Comparison of ENCODE assay signal across 8 mouse cellular contexts in the genomic region with DNA sequence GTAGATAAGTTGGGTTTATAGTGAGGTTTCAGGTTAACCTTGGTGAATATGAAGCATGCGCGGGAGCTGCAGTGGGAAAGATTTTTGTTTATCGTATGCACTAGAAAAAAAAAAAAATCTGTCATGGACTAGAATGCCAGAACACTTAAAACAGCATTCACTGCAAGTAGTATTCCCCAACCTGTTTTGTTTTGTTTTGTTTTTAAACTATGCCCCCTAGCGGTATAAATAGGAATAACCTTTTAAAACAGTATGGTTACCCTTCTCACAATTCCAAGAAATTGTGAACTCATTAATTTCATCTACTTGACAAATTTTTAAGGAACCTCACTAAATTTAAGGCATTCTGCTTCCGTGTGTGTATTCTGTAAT.
DNase-seq lines count a peak whose midpoint lies in the region; ATAC-seq and TF ChIP-seq lines count a peak whose summit lies in the region.

No protein-coding gene starts in this region.

- H3K27ac ChIP-seq in stomach, postnatal 0 days (replicated peaks): peak overlapping the region; percentile 84

- H3K9ac ChIP-seq in stomach, postnatal 0 days (ENCODE audit: low read length): peak overlapping the region; percentile 52

- H3K27me3 ChIP-seq in stomach, postnatal 0 days (ENCODE audit: control insufficient read depth, insufficient read depth, low read length): no peaks in the 10 kb centered on the region

- no peaks in the 10 kb centered on the region for H3K36me3 ChIP-seq in stomach, postnatal 0 days (ENCODE audit: control insufficient read depth, insufficient read depth, low read length)

- peak overlapping the region; percentile 55 for H3K4me3 ChIP-seq in stomach, postnatal 0 days (ENCODE audit: low read depth, low read length)

- no peaks in the 10 kb centered on the region for H3K9me3 ChIP-seq in stomach, postnatal 0 days (ENCODE audit: control insufficient read depth, low read length)

- no peak for TF ChIP-seq EP300 in stomach, postnatal 0 days (optimal IDR thresholded peaks at IDR 0.05)

- peak overlapping the region; percentile 63 for H3K4me2 ChIP-seq in stomach, postnatal 0 days (replicated peaks; ENCODE audit: low read depth)

- peak; percentile 71 for TF ChIP-seq CTCF in stomach, postnatal 0 days (IDR thresholded peaks at IDR 0.05; ENCODE audit: low read depth)

- peak; percentile 57 to 77 for ATAC-seq in hematopoietic stem cell, adult 5-6 weeks (replicated peaks in 1 of 2; ENCODE audit: insufficient read depth in 1 of 2, low FRiP score in 2 of 2, low TSS enrichment in 1 of 2, low read depth in 1 of 2, poor library complexity in 2 of 2, severe bottlenecking in 2 of 2)
- peak; percentile 72 for ATAC-seq in megakaryocyte, adult 5-6 weeks (ENCODE audit: poor library complexity, severe bottlenecking)
- ATAC-seq in stomach, postnatal 0 days (ENCODE audit: low FRiP score, low TSS enrichment): peak; percentile 51; the same call in 1 of the 2 replicates

- no peaks in the 10 kb centered on the region for H3K4me1 ChIP-seq in stomach, postnatal 0 days (replicated peaks; ENCODE audit: control insufficient read depth, insufficient read depth)

- WGBS in stomach, postnatal 0 days: 0% methylated on average over 5 of the region's 5 CpGs

- DNase-seq in cerebellum, adult 9-10 months: peak; percentile 78
- DNase-seq in cerebellum, postnatal 36 days: no peak
- DNase-seq in thymus, postnatal 0 days (ENCODE audit: low spot score): peak; percentile 65
- DNase-seq in thymus, postnatal 36 days: no peak
- no peak for DNase-seq in stomach, postnatal 0 days (ENCODE audit: low spot score)
- no peak for DNase-seq in adrenal gland, adult 2 months

Comparison
In these comparisons a context has a peak if more than half of its experiments do, and no peak if none do; other contexts are left out.
1. DNase-seq: peak in cerebellum, adult 9-10 months (single experiment) and thymus, postnatal 0 days (single experiment); none in cerebellum, postnatal 36 days (0 of 2), thymus, postnatal 36 days (0 of 2), stomach, postnatal 0 days (single experiment) and adrenal gland, adult 2 months (single experiment).
2. Peak in every context shown above with its lines, with median percentiles within 50 percentile points of each other: ATAC-seq.